Mouse (Mus musculus): Measurements from ENCODE around the gene Epha10. TPM values are rescaled to one million over a fixed set of nuclear protein-coding genes. Genes with fewer than 3 reads are reported as not detected.

The Epha10 gene
- polyA plus RNA-seq, 1 experiment from 2014 or later = 1.5 TPM

- H3K4me2 ChIP-seq (replicated peaks) = no peak overlapping the region
- 57% methylated on average over 10 of the region's 10 CpGs for WGBS
- no peaks in the 10 kb centered on the region for H3K9me3 ChIP-seq
- no peaks in the 10 kb centered on the region for H3K4me1 ChIP-seq
- no peaks in the 10 kb centered on the region for H3K36me3 ChIP-seq
- no peak overlapping the region for H3K9ac ChIP-seq
- no peaks in the 10 kb centered on the region; the same call in 1 of the 2 replicates for H3K27me3 ChIP-seq
- H3K27ac ChIP-seq = no peak overlapping the region
- ATAC-seq (ENCODE audit: insufficient number of reproducible peaks, insufficient read depth, low FRiP score, low TSS enrichment) = no peak
- no peak overlapping the region for H3K4me3 ChIP-seq
Observed at GRCm38 (mm10) chr4:124951036-124951433, 70.3 kb downstream of the Epha10 start.

GRCm38 (mm10) chr4:124953546-124953945 is 72.8 kb downstream of the Epha10 start:
- H3K9ac ChIP-seq = no peak overlapping the region
- no peaks in the 10 kb centered on the region for H3K36me3 ChIP-seq
- WGBS = 62% methylated on average over 4 of the region's 4 CpGs

GRCm38 (mm10) chr4:124957284-124957683 is 76.6 kb downstream of the Epha10 start:
- 93% methylated on average over 2 of the region's 2 CpGs for whole genome bisulfite sequencing

More at GRCm38 (mm10) chr4:124953546-124953945, 72.8 kb downstream of the Epha10 start:
- Histone ChIP-seq H3K27ac (no peak overlapping the region), H3K9me3 (no peaks in the 10 kb centered on the region), H3K4me3 (no peak overlapping the region), H3K4me2 (replicated peaks) (no peak overlapping the region), H3K4me1 (peaks cover 1% of the 10 kb centered on the region; the same call in 1 of the 2 replicates), H3K27me3 (peaks cover 7% of the 10 kb centered on the region)
- ATAC-seq (ENCODE audit: insufficient number of reproducible peaks, insufficient read depth, low FRiP score, low TSS enrichment) = no peak

GRCm38 (mm10) chr4:124959062-124959461 is 78.4 kb downstream of the Epha10 start:
- no peaks in the 10 kb centered on the region for H3K36me3 ChIP-seq
- no peak overlapping the region for H3K4me2 ChIP-seq (replicated peaks)
- no peak overlapping the region for H3K9ac ChIP-seq
- H3K27ac ChIP-seq = no peak overlapping the region
- 49% methylated on average over 11 of the region's 11 CpGs for WGBS
- peaks cover 7% of the 10 kb centered on the region for H3K27me3 ChIP-seq
- 0 out of 2 replicates have a peak, but pooled peaks cover 3% of the 10 kb centered on the region for H3K9me3 ChIP-seq
- no peak for ATAC-seq (ENCODE audit: insufficient number of reproducible peaks, insufficient read depth, low FRiP score, low TSS enrichment)
- H3K4me3 ChIP-seq = no peak overlapping the region
- peaks cover 17% of the 10 kb centered on the region for H3K4me1 ChIP-seq

More at GRCm38 (mm10) chr4:124957284-124957683, 76.6 kb downstream of the Epha10 start:
- Histone ChIP-seq H3K4me2 (replicated peaks) (no peak overlapping the region), H3K4me1 (peaks cover 12% of the 10 kb centered on the region), H3K27me3 (peaks cover 7% of the 10 kb centered on the region), H3K9ac (no peak overlapping the region), H3K27ac (no peak overlapping the region), H3K9me3 (0 out of 2 replicates have a peak, but pooled peaks cover 3% of the 10 kb centered on the region), H3K4me3 (no peak overlapping the region), H3K36me3 (no peaks in the 10 kb centered on the region)
- no peak for ATAC-seq (ENCODE audit: insufficient number of reproducible peaks, insufficient read depth, low FRiP score, low TSS enrichment)

- no peak overlapping the region for H3K9ac ChIP-seq
- peaks cover 12% of the 10 kb centered on the region; the same call in 1 of the 2 replicates for H3K27me3 ChIP-seq
Observed at GRCm38 (mm10) chr4:124960940-124961339, 80.2 kb downstream of the Epha10 start.

GRCm38 (mm10) chr4:124962576-124962975 is 81.9 kb downstream of the Epha10 start:
- H3K4me1 ChIP-seq = peaks cover 23% of the 10 kb centered on the region
- H3K27me3 ChIP-seq = 0 out of 2 replicates have a peak, but pooled peaks cover 9% of the 10 kb centered on the region
- WGBS = 27% methylated on average over 11 of the region's 11 CpGs

More at GRCm38 (mm10) chr4:124960940-124961339, 80.2 kb downstream of the Epha10 start:
- no peak overlapping the region for H3K4me3 ChIP-seq
- WGBS = 89% methylated on average over 11 of the region's 11 CpGs
- no peak overlapping the region for H3K4me2 ChIP-seq (replicated peaks)
- H3K4me1 ChIP-seq = peaks cover 23% of the 10 kb centered on the region
- no peak for ATAC-seq (ENCODE audit: insufficient number of reproducible peaks, insufficient read depth, low FRiP score, low TSS enrichment)
- no peaks in the 10 kb centered on the region for H3K36me3 ChIP-seq
- H3K9me3 ChIP-seq = 0 out of 2 replicates have a peak, but pooled peaks cover 3% of the 10 kb centered on the region
- no peak overlapping the region for H3K27ac ChIP-seq

GRCm38 (mm10) chr4:124964912-124965599 is 84.4 kb downstream of the Epha10 start:
- Histone ChIP-seq H3K4me2 (replicated peaks) (no peak overlapping the region), H3K4me1 (peaks cover 31% of the 10 kb centered on the region), H3K9ac (no peak overlapping the region), H3K27me3 (0 out of 2 replicates have a peak, but pooled peaks cover 7% of the 10 kb centered on the region), H3K27ac (0 out of 2 replicates have a peak overlapping the region, but pooled peaks have one; percentile 23), H3K4me3 (no peak overlapping the region), H3K9me3 (0 out of 2 replicates have a peak, but pooled peaks cover 3% of the 10 kb centered on the region), H3K36me3 (no peaks in the 10 kb centered on the region)
- ATAC-seq (ENCODE audit: insufficient number of reproducible peaks, insufficient read depth, low FRiP score, low TSS enrichment) = no peak
- 10% methylated on average over 8 of the region's 8 CpGs for WGBS

More at GRCm38 (mm10) chr4:124962576-124962975, 81.9 kb downstream of the Epha10 start:
- H3K9ac ChIP-seq = no peak overlapping the region
- H3K4me2 ChIP-seq (replicated peaks) = no peak overlapping the region
- 0 out of 2 replicates have a peak, but pooled peaks cover 3% of the 10 kb centered on the region for H3K9me3 ChIP-seq
- no peak for ATAC-seq (ENCODE audit: insufficient number of reproducible peaks, insufficient read depth, low FRiP score, low TSS enrichment)
- H3K36me3 ChIP-seq = no peaks in the 10 kb centered on the region
- no peak overlapping the region for H3K4me3 ChIP-seq
- H3K27ac ChIP-seq = no peak overlapping the region

Other genes starting within 250 kb of the Epha10 start
- 2.9 and 3.6 TPM in 2 replicates for gene Pou3f1, start 224.1 kb upstream of the Epha10 start, polyA plus RNA-seq (2016; fragmentation: Nextera tagmentation; extraction: Ambion mirVana)
- gene Utp11, start 187.3 kb upstream of the Epha10 start, polyA plus RNA-seq (2016; fragmentation: Nextera tagmentation; extraction: Ambion mirVana) = 81.1 and 86.4 TPM in 2 replicates
- gene Fhl3, start 180.2 kb upstream of the Epha10 start, polyA plus RNA-seq (2016; fragmentation: Nextera tagmentation; extraction: Ambion mirVana) = 12.5 and 14.3 TPM in 2 replicates
- gene Sf3a3, start 166.1 kb upstream of the Epha10 start, polyA plus RNA-seq (2016; fragmentation: Nextera tagmentation; extraction: Ambion mirVana) = 205 and 210 TPM in 2 replicates
- gene Inpp5b, start 139.0 kb upstream of the Epha10 start, polyA plus RNA-seq (2016; fragmentation: Nextera tagmentation; extraction: Ambion mirVana) = 28.7 and 29.5 TPM in 2 replicates
- gene Mtf1, start 78.8 kb upstream of the Epha10 start, polyA plus RNA-seq (2016; fragmentation: Nextera tagmentation; extraction: Ambion mirVana) = 12.8 and 14.6 TPM in 2 replicates
- 42.3 and 45.2 TPM in 2 replicates for gene Yrdc, start 30.2 kb upstream of the Epha10 start, polyA plus RNA-seq (2016; fragmentation: Nextera tagmentation; extraction: Ambion mirVana)
- 62.6 and 62.8 TPM in 2 replicates for gene 1110065P20Rik, start 29.7 kb upstream of the Epha10 start, polyA plus RNA-seq (2016; fragmentation: Nextera tagmentation; extraction: Ambion mirVana)
- gene Maneal, start 18.7 kb upstream of the Epha10 start, polyA plus RNA-seq (2016; fragmentation: Nextera tagmentation; extraction: Ambion mirVana) = 1.4 and 2.2 TPM in 2 replicates
- gene 9930104L06Rik, start 56.1 kb downstream of the Epha10 start, polyA plus RNA-seq (2016; fragmentation: Nextera tagmentation; extraction: Ambion mirVana) = 19.5 and 20.1 TPM in 2 replicates
- 158 and 176 TPM in 2 replicates for gene Cdca8, start 58.4 kb downstream of the Epha10 start, polyA plus RNA-seq (2016; fragmentation: Nextera tagmentation; extraction: Ambion mirVana)
- gene Rspo1, start 105.5 kb downstream of the Epha10 start, polyA plus RNA-seq (2016; fragmentation: Nextera tagmentation; extraction: Ambion mirVana) = 7.2 and 11.4 TPM in 2 replicates
- gene Gnl2, start 135.7 kb downstream of the Epha10 start, polyA plus RNA-seq (2016; fragmentation: Nextera tagmentation; extraction: Ambion mirVana) = 101 and 105 TPM in 2 replicates
- gene Dnali1, start 184.8 kb downstream of the Epha10 start, polyA plus RNA-seq (2016; fragmentation: Nextera tagmentation; extraction: Ambion mirVana) = 0.17 and 0.20 TPM in 2 replicates
- 37.6 and 40.6 TPM in 2 replicates for gene Snip1, start 185.8 kb downstream of the Epha10 start, polyA plus RNA-seq (2016; fragmentation: Nextera tagmentation; extraction: Ambion mirVana)
- gene Meaf6, start 204.2 kb downstream of the Epha10 start, polyA plus RNA-seq (2016; fragmentation: Nextera tagmentation; extraction: Ambion mirVana) = 78.8 and 86.9 TPM in 2 replicates
- gene Zc3h12a, start 246.9 kb downstream of the Epha10 start, polyA plus RNA-seq (2016; fragmentation: Nextera tagmentation; extraction: Ambion mirVana) = 0.35 and 0.55 TPM in 2 replicates

Data from embryonic facial prominence, embryonic 12.5 days (tissue).